Mouse (Mus musculus) adrenal gland, adult 8-10 months (tissue): ENCODE results near the gene Tulp2. TPM values are rescaled to one million over a fixed set of nuclear protein-coding genes. Genes with fewer than 3 reads are reported as not detected.
"Not testable (repeated sequence)": the region's sequence is repeated elsewhere in the genome, so short reads cannot be mapped to it uniquely, and the experiment has no call there.

Source experiments
- DNase-seq: peaks from one replicate; pipeline ENCODE4 v3.0.0; 2022
- total RNA-seq, 4 experiments: library from RNA; stranded (reverse); gene quantifications; 2 replicates each; pipeline ENCODE4 v1.2.4; 2022

The Tulp2 gene
- total RNA-seq, 4 experiments from 2014 or later: 0.20 to 2.5 (median 0.94) TPM

DNA sequence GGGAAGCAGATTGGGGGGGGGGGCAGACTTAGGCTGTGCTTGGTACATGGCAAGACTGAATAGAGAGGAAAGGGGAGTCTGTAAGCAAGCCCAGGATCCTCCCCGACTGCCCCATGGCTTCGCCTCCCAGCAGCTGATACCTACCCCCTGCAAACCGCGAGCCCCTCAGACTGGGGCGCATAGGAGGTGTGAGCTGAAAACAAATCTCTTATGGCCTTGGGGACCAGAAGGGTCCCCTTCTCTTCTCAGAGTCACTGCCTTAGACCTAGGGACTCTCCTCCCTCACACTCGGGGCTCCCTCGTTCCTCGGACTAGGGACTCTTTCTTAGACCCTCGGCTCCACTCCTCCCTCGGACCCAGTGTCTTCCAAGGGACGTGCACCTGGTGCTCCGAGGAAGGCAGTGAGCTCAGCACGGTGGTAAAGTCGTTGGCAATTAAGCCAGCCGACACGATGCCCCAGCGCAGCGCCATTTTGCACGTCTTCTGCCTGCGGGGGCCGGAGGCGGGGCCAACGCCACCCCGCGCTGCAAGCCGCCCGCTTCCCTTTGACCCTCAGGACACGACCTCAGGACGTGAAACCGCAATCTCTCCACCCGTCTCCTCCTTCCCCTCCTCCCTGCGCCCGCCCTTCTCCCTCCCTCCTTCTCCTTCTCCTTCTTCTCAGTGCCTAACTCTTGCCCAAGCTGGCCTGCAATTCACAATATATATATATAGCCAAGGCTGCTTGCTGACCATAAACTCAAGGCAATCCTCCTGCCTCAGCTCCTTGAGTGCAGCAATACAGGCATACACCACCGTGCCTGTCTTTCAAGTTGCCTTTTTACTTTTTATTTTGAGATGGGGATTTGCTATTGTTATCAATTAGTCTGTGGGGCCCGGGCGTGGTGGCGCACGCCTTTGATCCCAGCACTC, 6.9 kb downstream of the Tulp2 start, which contains the start of gene Dhdh:
Dhdh (minus strand) TSS at position 513 of the 912 bp plus-strand sequence.
- peak; percentile 80 for DNase-seq

DNA sequence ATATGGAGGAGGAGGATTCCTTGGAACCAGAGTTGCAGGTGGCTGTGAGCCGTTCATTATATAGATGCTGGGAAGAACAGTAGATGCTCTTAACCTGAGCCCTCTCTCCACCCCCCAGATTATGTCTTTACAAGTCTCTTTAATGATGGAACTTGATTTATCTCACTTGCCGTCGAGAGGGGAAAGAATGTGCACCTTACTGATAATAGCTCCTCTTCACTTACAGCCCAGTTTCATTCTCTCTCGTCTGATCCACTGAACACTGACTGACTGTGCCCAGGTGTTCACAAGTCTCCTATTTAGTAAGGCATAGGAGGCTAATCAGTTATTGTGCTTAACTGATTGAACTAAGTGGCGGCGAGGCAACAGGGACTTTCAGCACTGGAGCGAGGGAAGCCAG, 7.9 kb downstream of the Tulp2 start:
- no peak for DNase-seq

DNA sequence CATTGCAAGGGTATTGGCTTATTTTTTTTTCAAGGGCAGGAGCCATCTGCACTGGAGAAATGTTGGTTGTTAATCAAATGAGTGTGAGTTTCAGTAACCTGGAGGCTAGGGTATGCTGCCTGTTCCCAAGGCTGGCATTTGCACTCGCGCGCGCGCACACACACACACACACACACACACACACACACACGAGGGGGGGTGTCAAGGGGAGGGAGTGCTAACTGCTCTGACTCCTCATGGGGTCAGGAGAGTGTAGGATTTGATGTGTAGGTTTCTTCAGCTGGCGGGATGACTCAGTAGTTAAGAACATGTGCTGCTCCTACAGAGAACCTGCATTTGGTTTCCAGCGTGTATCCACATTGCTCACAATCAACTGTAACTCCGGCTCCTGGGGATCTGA, 9.1 kb downstream of the Tulp2 start:
- no peak for DNase-seq

DNA sequence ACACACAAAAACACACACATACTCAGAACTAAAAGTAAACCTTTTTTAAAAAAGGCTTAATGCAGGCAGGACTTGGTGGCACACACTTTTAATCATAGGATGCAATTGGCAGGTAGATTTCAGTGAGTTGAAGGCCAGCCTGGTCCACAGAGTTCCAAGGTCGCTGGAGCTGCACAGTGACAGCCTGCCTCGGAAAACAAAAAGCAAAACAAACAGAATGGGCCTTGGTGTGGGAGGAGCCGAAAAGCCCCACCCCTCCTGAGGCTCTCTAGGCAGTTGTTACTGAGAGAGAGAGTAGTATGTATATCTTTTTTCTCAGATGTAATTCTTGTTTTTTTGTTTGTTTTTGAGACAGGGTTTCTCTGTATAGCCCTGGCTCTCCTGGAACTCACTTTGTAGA, 9.6 kb downstream of the Tulp2 start:
- peak; percentile 62 for DNase-seq

DNA sequence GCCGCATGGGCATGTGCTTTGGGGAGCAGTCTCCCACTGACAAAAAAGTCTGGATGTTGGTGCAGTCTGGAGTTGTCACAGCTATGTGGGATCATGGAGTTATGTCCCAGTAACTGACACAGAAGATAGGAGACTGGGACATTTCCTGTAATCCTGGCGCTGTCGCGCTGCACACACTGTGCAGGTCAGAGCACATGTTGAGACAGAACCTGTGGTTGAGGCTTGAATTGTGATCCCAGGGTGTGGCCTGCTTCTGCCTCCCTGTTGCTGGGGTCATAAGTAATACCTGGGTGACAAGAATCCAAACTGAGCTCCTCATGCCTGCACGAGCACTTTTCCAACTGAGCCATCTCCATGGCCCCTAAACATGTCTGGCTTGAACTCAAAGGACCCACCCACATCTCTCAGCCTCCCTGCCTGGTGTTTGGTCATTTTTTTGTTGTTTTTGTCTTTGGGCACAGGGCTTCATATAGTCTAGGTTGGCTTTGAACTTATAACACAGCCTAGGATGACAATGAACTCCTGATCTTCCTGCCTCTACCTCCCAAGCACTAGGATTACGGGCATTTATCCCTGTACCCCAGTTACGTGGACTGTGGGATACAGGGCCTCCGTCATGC, 10.7 kb downstream of the Tulp2 start:
- no peak for DNase-seq

DNA sequence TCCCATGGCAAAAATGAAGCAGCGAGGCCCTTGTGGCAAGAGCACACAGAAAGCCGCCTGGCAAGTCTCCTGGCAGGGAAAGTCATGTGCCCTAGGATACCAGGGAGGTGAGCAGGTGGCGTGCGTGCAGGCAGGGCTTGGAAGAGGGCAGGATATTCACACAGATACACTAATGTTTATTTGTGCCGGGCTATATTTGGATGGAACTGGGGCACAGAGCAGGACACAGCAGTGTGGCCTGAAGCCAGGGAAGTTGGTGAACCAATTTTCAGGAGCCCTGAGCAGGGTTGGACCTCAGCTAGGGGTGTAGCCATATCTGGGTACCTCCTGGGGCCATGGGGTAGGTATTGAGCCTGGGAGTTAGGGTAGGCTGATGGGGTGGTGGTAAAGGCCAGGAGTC, 11.3 kb downstream of the Tulp2 start:
- DNase-seq: no peak

DNA sequence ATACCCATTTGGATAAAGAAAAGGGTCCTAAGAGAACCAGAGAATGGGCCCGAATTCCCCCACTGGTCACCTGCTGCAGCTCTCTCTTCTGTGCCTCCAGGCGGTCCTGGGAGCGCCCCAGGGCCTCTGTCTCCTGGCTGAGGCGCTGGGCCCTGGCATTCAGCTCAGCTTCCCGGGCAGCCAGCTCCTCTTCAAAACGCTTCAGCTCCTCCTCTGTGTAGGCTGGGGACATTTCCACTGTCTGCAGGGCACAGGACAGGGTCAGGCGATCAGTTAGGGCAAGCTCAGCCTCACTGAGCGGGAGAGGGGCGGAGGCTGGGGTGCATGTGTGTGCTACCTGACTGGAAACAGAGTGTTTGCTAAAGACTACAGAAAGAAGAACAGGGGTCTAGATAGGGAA, 12.9 kb downstream of the Tulp2 start:
- DNase-seq: no peak

DNA sequence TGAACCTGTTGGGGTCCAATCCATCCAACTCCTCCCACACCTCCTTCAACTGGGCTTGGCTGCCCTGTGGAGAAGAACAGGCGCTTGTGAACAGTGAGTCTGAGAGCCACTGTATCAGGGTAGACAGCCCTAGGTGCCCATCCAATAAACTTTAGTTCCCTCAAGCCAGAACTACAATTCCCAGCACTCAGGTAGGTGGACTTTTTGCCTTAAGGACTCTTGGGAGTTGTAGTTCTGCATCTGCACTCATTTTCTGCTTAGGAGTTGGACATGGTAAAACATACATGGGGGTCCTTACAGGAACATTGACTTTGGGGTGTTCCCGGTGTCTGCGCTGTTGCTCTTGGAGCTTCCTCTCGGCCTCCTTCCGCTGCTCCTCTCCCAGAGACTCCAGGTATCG, 16.8 kb downstream of the Tulp2 start:
- no peak for DNase-seq

DNA sequence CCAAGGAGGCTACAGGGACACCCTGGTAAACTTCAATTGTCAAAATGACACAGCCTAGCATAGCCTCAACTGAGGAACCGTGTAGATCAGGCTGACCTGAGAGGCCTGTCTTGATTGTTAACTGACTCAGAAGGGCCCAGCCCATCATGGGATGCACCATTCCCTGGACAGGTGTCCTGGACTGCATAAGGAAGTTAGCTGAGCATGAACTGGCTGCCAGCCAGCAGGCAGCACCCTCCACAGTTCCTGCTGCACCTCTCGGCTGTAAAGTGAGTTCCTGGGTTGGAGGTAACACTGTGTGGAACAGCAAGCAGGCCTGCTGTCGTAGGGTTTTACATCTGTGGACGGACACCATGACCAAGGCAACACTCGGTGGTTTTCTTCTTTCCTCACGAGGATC, 25.9 kb downstream of the Tulp2 start:
- no peak for DNase-seq

DNA sequence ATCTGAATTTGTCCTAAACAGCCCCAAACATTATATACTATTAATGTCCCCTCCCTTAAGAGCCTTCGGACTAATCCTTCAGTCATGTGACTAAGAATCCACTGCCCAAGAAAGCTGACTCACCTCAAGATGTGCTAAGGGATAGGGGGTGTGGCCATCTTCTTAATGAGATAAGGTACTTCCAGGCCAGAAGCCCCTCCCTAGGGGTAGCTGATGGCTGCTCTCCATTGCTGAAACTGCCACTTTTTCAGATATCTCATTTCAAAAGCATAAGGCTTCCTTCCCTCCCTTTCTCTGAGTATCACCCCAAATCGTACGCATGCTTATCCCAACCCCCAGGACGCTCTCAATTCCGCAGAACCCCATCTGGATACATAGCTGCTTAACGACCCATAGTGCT, 26.9 kb downstream of the Tulp2 start:
- DNase-seq: no peak

DNA sequence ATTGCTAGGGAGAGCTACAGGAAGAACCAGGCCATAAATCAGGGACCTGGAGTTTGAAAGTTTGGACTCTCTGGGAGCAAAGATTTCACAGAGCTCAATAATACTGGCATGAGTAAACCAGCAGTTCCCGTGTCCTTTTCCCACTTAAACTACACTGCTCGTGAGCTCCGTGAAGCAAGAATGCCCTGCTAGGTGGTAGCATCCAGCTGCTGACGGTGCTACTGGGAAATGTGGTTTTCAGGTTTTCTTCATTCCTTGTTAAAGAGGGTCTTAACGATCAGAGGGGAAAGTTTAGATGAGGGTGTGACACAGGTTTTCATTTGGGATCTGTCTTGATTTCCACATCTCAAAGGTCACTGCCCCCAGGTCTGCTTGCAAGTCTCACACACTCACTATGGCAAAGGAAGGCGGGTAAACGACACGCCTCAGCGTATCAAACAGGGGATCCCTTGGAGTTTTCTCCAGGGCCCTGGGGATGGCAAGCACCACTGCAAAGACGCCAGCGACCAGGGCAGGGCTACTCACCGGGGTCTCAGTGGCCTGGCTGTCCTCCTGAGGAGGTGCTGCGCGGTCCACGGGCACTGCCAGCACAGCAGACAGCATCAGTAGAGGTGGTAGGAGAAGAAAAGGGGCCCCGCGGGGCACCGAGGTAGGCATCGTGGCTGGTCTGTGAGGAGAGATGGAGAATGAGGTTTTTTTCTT, 27.7 kb downstream of the Tulp2 start:
- no peak for DNase-seq

DNA sequence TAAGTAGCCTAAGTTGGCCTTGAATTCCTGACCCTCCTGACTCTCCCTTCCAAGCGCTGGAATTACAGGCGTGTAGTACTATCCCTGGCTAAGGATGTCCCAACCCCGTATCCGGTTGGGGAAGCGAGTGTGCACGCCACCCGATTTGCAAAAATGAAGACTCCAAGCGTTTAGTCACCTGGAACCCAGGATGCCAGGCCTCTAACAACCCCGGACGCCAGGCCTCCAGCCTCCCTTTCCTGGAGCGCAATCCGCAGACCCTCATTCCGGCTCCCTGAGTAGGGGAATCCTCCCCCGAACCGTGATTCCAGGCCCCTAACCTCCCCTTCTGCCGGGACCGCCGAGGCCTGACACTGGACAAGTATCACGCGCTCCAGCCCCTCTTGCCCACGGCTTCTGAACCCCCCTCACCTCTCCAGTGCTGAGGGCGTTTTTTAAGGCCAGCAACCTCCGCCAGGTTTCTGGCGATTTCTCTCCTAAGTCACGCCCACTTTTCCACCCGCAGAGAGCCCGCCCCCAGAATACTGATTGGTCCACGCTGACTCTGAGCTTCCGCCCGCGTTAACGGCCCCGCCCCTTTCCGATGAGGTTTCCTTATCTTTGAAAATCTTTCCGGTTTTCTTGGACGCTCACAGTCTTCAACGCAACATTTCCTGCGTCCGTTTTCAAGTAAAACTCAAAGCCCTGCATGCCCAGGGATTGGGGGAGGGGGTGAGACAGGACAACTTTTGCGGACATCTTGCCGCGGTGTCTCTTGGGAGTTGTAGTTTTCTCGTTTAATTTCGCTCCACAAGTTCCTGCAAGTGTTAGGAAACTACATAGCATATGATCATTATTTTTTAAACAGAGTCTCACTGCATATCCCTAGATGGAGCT, 28.5 kb downstream of the Tulp2 start, which contains the start of gene Nucb1:
Nucb1 (minus strand) TSS at position 495 of the 876 bp plus-strand sequence.
- peak; percentile 93 for DNase-seq

DNA sequence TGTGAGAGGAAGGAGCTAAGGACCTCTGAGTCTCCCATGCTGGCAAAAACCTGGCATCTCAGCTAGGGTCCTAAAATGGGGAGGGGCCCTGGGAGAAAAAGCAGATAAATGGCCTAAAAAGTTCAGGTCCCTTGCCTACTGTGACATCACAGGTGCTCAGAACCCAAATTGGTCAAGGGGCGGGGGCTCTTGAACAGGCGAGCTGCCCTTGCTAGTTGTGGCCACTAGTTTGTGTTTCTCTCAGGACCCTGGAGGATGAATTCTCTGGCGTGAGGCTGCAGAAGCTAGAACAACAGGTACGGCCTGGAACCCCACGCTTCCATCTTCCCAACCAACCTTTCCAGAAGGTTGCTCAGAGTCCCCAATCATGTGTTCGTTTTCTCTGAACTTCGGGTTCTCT, 32.7 kb downstream of the Tulp2 start:
- DNase-seq: no peak

DNA sequence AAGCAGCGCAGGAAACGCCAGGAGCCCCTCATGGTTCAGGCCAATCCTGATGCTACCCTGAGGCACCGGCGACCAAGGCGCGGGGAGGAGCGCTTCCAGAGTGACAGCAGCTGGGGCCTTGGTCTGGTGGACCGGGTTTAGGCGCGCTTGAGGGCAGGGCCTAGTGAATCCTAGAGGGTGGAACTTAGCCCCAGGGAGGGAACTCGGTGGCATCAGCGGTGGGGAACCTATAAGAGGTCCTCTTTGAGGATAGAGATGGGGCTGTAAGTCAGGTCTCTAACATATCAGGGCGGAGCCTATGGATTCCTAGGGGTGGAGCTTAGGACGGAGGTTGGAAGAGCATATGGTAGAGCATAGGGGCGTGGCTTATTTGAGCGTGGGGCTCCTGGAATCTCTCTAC, 33.8 kb downstream of the Tulp2 start:
- DNase-seq: no peak

DNA sequence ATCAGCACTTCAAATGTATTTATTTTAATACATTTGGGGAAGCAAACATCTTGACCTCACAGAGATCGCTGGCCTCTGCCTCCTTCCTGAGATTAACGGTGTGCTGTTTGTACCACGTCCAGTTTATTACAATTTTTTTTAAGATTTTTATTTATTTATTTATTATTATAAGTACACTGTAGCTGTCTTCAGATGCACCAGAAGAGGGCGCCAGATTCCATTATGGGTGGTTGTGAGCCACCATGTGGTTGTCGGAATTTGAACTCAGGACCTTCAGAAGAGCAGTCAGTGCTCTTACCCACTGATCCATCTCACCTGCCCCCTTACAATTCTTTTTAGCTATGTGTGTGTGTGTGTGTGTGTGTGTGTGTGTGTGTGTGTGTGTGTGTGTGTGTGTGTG, 35.2 kb downstream of the Tulp2 start:
- not testable (repeated sequence) for DNase-seq

DNA sequence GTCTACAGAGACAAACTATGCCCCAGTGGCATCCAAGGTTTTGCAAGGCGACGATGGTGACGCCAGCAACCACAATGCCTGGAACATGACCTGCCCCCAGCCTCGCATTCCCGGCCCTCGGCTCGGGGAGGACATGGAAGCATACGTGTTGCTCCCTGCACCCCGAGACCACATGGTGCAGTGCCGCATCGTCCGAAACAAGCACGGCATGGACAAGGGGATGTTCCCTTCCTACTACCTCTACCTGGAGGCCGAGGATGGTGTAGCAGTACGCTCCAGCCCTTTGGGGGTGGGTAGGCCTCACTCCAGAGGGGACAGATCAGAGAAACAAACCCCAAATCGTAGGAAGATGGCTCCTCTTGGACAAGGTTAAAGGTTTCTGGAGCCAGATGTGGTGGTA, 36.9 kb downstream of the Tulp2 start:
- no peak for DNase-seq

DNA sequence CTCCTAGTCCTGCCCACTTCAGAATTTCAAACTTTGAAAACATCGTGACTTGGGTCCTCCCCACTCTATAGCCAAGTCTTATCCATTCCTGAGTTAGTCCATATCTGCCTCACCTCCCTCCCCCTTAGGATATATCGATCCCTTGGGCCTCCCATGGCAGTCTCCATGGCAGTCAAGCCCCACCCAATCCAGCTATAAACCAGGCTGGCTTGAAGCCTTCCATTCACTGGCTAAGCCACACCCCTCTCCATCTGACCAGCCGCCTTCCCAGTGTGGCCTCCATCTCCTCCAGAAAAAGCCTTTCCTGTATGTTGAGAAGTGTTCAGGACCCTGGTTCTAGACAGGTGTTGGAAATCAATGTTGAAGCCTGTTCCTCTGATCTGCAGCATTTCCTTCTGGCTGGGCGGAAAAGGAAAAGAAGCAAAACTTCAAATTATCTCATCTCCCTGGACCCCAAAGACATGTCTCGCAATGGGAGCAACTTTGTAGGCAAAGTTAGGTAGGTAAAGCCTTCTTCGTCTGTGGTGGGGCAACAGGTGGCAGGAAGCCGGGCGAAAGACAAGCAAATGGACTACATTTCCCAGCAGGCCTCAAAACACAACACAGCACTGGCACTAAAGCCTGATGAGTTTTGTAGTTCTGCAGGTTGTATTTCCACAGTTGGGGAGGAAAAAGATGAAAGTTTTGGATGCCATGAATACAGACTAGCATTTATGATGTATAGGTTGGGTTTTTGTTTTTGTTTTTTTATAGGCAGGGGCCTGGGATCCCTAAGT, 37.9 kb downstream of the Tulp2 start:
- DNase-seq: no peak

DNA sequence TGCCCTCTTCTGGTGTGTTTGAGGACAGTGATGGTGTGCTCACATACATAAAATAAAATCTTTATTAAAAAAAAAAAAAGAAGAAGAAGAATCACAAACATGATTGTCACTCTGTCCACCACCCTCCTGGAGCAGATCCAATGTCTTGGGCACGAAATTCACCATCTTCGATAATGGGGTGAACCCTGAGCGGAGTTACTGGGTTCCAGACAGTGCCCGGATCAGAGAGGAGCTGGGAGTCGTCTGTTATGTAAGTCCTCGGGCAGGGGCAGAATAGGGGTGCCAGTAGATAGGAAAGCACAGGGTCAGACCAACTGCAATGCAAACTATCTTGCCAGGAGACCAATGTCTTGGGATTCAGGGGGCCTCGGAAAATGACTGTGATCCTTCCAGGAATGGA, 38.9 kb downstream of the Tulp2 start:
- DNase-seq: no peak

DNA sequence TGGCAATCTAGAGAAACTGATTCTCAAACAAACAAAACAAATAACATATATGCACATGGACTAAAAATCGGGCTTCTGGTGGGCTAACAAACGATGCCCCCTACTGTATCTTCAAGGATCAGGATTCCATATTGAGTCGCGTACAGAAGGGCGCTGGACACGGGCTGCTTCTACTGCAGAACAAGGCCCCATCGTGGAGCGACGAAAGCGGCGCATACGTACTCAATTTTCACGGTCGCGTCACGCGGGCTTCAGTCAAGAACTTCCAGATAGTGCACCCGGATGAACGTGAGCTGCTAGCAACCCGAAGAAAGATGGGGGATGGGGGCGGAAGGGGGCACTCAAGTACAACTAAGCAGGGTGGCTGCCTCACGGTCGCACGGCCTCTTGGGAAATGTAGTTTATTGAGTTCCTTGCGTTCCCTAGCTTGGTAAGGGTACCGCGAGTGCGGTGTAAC, 40.1 kb downstream of the Tulp2 start:
- peak; percentile 88 for DNase-seq

DNA sequence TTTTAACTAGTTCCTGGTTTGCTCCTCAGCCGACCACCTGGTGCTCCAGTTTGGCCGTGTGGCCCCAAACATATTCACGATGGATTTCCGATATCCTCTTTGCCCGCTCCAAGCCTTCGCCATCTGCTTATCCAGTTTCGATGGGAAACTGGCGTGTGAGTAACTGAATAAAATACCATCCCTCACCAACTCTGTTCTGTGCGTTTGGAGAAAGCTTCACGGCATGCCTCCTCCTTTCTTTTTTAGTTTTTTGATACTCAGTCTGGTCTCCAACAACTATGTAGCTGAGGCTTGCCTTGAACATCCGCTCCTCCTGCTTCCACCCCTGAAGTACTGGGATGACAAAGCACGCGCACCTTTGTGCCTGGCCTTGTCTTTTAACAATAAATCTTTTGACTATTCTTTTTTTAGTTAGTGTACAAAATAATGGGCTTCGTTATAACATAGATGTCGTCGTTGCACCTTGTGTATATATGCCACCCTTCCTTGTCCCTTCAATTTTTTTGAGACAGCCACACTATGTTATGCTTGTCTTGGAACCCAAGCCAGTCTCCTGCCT, 40.6 kb downstream of the Tulp2 start:
- no peak for DNase-seq
